Mouse (Mus musculus): ENCODE measurements around the gene Uggt1.

- TF ChIP-seq EP300 (IDR thresholded peaks at IDR 0.05; ENCODE audit: low read depth): no peak
- TF ChIP-seq CTCF (IDR thresholded peaks at IDR 0.05; ENCODE audit: low read depth): no peak
These were observed 21.8 kb upstream of the Uggt1 start for GRCm38 (mm10) chr1:36266293-36266692.

All from heart, postnatal 0 days (tissue).